Mouse (Mus musculus) forebrain, embryonic 14.5 days (tissue): ENCODE data around the gene Cxcr6. TPM values are rescaled to one million over a fixed set of nuclear protein-coding genes. Genes with fewer than 3 reads are reported as not detected.

Source experiments
- ATAC-seq: fragments of 200-750 bp; cut with Nextera tagmentation; 2 replicates; pipeline ENCODE4 v1.8.0; 2017; ENCODE audit warnings: mild to moderate bottlenecking, moderate library complexity
- DNase-seq: peaks from one replicate; pipeline ENCODE4 v3.0.0-alpha.2; 2015; ENCODE audit warnings: low spot score
- H3K27ac ChIP-seq: fragments of 300-500 bp; sonication (generic); 2 replicates; pipeline ENCODE4 v1.5.1; 2014; ENCODE audit warnings: low read depth, mild to moderate bottlenecking, control low read depth, low read length, moderate library complexity
- H3K27me3 ChIP-seq: fragments of 300-500 bp; sonication (generic); replicated peaks from 2 replicates; pipeline ENCODE4 v1.6.1; 2014; ENCODE audit warnings: low read length, control low read depth, mixed read lengths; ENCODE audit not compliant: control insufficient read depth, insufficient read depth
- H3K36me3 ChIP-seq: fragments of 300-500 bp; sonication (generic); 2 replicates; pipeline ENCODE4 v1.6.1; 2014; ENCODE audit warnings: low read length, control low read depth; ENCODE audit not compliant: control insufficient read depth, insufficient read depth
- H3K4me1 ChIP-seq: fragments of 300-500 bp; sonication (generic); 2 replicates; pipeline ENCODE4 v1.6.1; 2014; ENCODE audit warnings: antibody characterized with exemption, low read length, control low read depth; ENCODE audit not compliant: control insufficient read depth, insufficient read depth
- H3K4me2 ChIP-seq: fragments of 300-500 bp; sonication (generic); 2 replicates; pipeline ENCODE4 v1.6.1; 2014; ENCODE audit warnings: mild to moderate bottlenecking, control low read depth, low read length
- H3K4me3 ChIP-seq: fragments of 300-500 bp; sonication (generic); 2 replicates; pipeline ENCODE4 v1.5.1; 2014; ENCODE audit warnings: low read depth, low read length, control low read depth
- H3K9ac ChIP-seq: fragments of 300-500 bp; sonication (generic); 2 replicates; pipeline ENCODE4 v1.6.1; 2014; ENCODE audit warnings: mild to moderate bottlenecking, low read length, control low read depth, moderate library complexity
- H3K9me3 ChIP-seq: fragments of 300-500 bp; sonication (generic); replicated peaks from 2 replicates; pipeline ENCODE4 v1.6.1; 2016; ENCODE audit warnings: low read length, control low read depth, mixed read lengths; ENCODE audit not compliant: control insufficient read depth
- WGBS: fragments of 180-500 bp; shearing (Covaris S2); extraction: QIAGEN DNeasy Blood & Tissue Kit; methylation state at CpG from one replicate; pipeline ENCODE4 v1.1.7; 2014; 5-methylcytosine and 5-hydroxymethylcytosine counted together
- polyA plus RNA-seq: library from polyadenylated mRNA; unstranded; fragments of >200 nt; fragmentation: Nextera tagmentation; extraction: Ambion mirVana; gene quantifications from 2 replicates; pipeline ENCODE4 v1.2.1, GENCODE M21; 2014

Cxcr6 gene
- polyA plus RNA-seq, result 0.09 TPM in 1 of 2 replicates, not detected in the other

GRCm38 (mm10) chr9:123806267-123806666 lies at the start of gene Cxcr6:
Gene Cxcr6, plus strand, starts transcription at chr9:123806475.
- H3K9ac ChIP-seq, result no peak within 1 kb of the TSS
- no peaks in the 10 kb centered on the region for H3K27me3 ChIP-seq
- H3K4me1 ChIP-seq, result no peaks in the 10 kb centered on the region
- no peak within 1 kb of the TSS for H3K27ac ChIP-seq
- ATAC-seq (no peak), DNase-seq (no peak)
- no peak within 1 kb of the TSS for H3K4me2 ChIP-seq
- no peaks in the 10 kb centered on the region for H3K9me3 ChIP-seq
- H3K4me3 ChIP-seq, result no peak within 1 kb of the TSS
- WGBS, result 87% methylated on average over 5 of the region's 5 CpGs
- H3K36me3 ChIP-seq, result peaks cover 17% of the 10 kb centered on the region

- Histone ChIP-seq H3K27me3 (no peaks in the 10 kb centered on the region), H3K4me1 (no peaks in the 10 kb centered on the region), H3K9ac (no peak overlapping the region), H3K36me3 (no peaks in the 10 kb centered on the region), H3K4me2 (no peak overlapping the region), H3K9me3 (no peaks in the 10 kb centered on the region), H3K4me3 (no peak overlapping the region), H3K27ac (no peak overlapping the region)
- DNase-seq (no peak), ATAC-seq (no peak)
- WGBS, result 84% methylated on average over 3 of the region's 3 CpGs
Measured at GRCm38 (mm10) chr9:123756752-123757151, 49.5 kb upstream of the Cxcr6 start.

- no peak for DNase-seq
- no peaks in the 10 kb centered on the region for H3K4me1 ChIP-seq
- H3K9ac ChIP-seq, result no peak overlapping the region
- no peak overlapping the region for H3K27ac ChIP-seq
- no peaks in the 10 kb centered on the region for H3K36me3 ChIP-seq
- H3K4me2 ChIP-seq, result no peak overlapping the region
- 55% methylated on average over 2 of the region's 2 CpGs for WGBS
- no peak overlapping the region for H3K4me3 ChIP-seq
- ATAC-seq, result no peak
- no peaks in the 10 kb centered on the region for H3K9me3 ChIP-seq
- H3K27me3 ChIP-seq, result no peaks in the 10 kb centered on the region
Measured at GRCm38 (mm10) chr9:123757326-123757725, 48.9 kb upstream of the Cxcr6 start.

- H3K4me3 ChIP-seq, result no peak overlapping the region
- H3K27ac ChIP-seq, result no peak overlapping the region
- no peak for ATAC-seq
- H3K4me2 ChIP-seq, result no peak overlapping the region
- no peaks in the 10 kb centered on the region for H3K9me3 ChIP-seq
- H3K4me1 ChIP-seq, result no peaks in the 10 kb centered on the region
- DNase-seq, result no peak
- H3K9ac ChIP-seq, result no peak overlapping the region
- 82% methylated on average over 1 of the region's 1 CpGs for WGBS
- no peaks in the 10 kb centered on the region for H3K36me3 ChIP-seq
- H3K27me3 ChIP-seq, result no peaks in the 10 kb centered on the region
Measured at GRCm38 (mm10) chr9:123758156-123758555, 48.1 kb upstream of the Cxcr6 start.

- Histone ChIP-seq H3K4me2 (no peak overlapping the region), H3K9me3 (no peaks in the 10 kb centered on the region), H3K27ac (no peak overlapping the region), H3K4me1 (no peaks in the 10 kb centered on the region), H3K36me3 (no peaks in the 10 kb centered on the region), H3K4me3 (no peak overlapping the region), H3K27me3 (no peaks in the 10 kb centered on the region), H3K9ac (no peak overlapping the region)
- no peak for ATAC-seq
- DNase-seq, result no peak
- 83% methylated on average over 4 of the region's 4 CpGs for WGBS
Measured at GRCm38 (mm10) chr9:123758645-123759044, 47.6 kb upstream of the Cxcr6 start.

GRCm38 (mm10) chr9:123760806-123761205 lies 45.5 kb upstream of the Cxcr6 start:
- Histone ChIP-seq H3K4me2 (no peak overlapping the region), H3K9me3 (no peaks in the 10 kb centered on the region), H3K36me3 (no peaks in the 10 kb centered on the region), H3K4me3 (no peak overlapping the region), H3K9ac (no peak overlapping the region), H3K27ac (no peak overlapping the region), H3K27me3 (no peaks in the 10 kb centered on the region), H3K4me1 (no peaks in the 10 kb centered on the region)
- 94% methylated on average over 3 of the region's 3 CpGs for WGBS
- ATAC-seq (no peak), DNase-seq (no peak)

- no peaks in the 10 kb centered on the region for H3K4me1 ChIP-seq
- 94% methylated on average over 4 of the region's 4 CpGs for WGBS
- H3K27ac ChIP-seq, result no peak overlapping the region
- no peaks in the 10 kb centered on the region for H3K9me3 ChIP-seq
- DNase-seq, result no peak
- H3K27me3 ChIP-seq, result no peaks in the 10 kb centered on the region
- no peak overlapping the region for H3K4me3 ChIP-seq
- no peak overlapping the region for H3K9ac ChIP-seq
- H3K4me2 ChIP-seq, result no peak overlapping the region
- ATAC-seq, result no peak
- H3K36me3 ChIP-seq, result no peaks in the 10 kb centered on the region
Measured at GRCm38 (mm10) chr9:123762886-123763285, 43.4 kb upstream of the Cxcr6 start.

- Histone ChIP-seq H3K27me3 (no peaks in the 10 kb centered on the region), H3K9ac (no peak overlapping the region), H3K27ac (no peak overlapping the region), H3K4me1 (no peaks in the 10 kb centered on the region), H3K4me3 (no peak overlapping the region), H3K36me3 (no peaks in the 10 kb centered on the region), H3K4me2 (no peak overlapping the region), H3K9me3 (no peaks in the 10 kb centered on the region)
- DNase-seq, result no peak
- ATAC-seq, result no peak
- WGBS, result 87% methylated on average over 3 of the region's 3 CpGs
Measured at GRCm38 (mm10) chr9:123763771-123764170, 42.5 kb upstream of the Cxcr6 start.

- no peaks in the 10 kb centered on the region for H3K36me3 ChIP-seq
- no peak for ATAC-seq
- no peaks in the 10 kb centered on the region for H3K9me3 ChIP-seq
- 91% methylated on average over 3 of the region's 3 CpGs for WGBS
- H3K9ac ChIP-seq, result no peak overlapping the region
- H3K4me2 ChIP-seq, result no peak overlapping the region
- no peaks in the 10 kb centered on the region for H3K27me3 ChIP-seq
- no peaks in the 10 kb centered on the region for H3K4me1 ChIP-seq
- no peak overlapping the region for H3K27ac ChIP-seq
- no peak overlapping the region for H3K4me3 ChIP-seq
- no peak for DNase-seq
Measured at GRCm38 (mm10) chr9:123766996-123767395, 39.3 kb upstream of the Cxcr6 start.
